Mouse (Mus musculus) megakaryocyte, adult 5-6 weeks (primary cell): Measurements from ENCODE around the gene Abcf1. TPM values are rescaled to one million over a fixed set of nuclear protein-coding genes. Genes with fewer than 3 reads are reported as not detected.
A peak's percentile ranks its signal among the peaks of the same experiment; 100 is the strongest.
"Not testable (repeated sequence)": the region's sequence is repeated elsewhere in the genome, so short reads cannot be mapped to it uniquely, and the experiment has no call there.

Experiments used
- ATAC-seq: 2 replicates; pipeline ENCODE4 v1.8.0; 2016; ENCODE audit warnings: mild to moderate bottlenecking, inconsistent platforms; ENCODE audit not compliant: poor library complexity, severe bottlenecking
- total RNA-seq, 2 experiments: library from RNA; stranded (forward) in 1 of 2; stranded (reverse) in 1 of 2; fragments of 153-499, 151-499 nt in 1 of 2; fragments of 221-1000, 200-1000 nt in 1 of 2; gene quantifications; 2 replicates each; pipeline versions ENCODE4 v1.2.3 to v1.2.4; 2015 to 2017

Abcf1 gene
- 31.8 and 32.7 TPM in 2 replicates for total RNA-seq (2015)
- 101 and 128 TPM in 2 replicates for total RNA-seq (2017)

DNA sequence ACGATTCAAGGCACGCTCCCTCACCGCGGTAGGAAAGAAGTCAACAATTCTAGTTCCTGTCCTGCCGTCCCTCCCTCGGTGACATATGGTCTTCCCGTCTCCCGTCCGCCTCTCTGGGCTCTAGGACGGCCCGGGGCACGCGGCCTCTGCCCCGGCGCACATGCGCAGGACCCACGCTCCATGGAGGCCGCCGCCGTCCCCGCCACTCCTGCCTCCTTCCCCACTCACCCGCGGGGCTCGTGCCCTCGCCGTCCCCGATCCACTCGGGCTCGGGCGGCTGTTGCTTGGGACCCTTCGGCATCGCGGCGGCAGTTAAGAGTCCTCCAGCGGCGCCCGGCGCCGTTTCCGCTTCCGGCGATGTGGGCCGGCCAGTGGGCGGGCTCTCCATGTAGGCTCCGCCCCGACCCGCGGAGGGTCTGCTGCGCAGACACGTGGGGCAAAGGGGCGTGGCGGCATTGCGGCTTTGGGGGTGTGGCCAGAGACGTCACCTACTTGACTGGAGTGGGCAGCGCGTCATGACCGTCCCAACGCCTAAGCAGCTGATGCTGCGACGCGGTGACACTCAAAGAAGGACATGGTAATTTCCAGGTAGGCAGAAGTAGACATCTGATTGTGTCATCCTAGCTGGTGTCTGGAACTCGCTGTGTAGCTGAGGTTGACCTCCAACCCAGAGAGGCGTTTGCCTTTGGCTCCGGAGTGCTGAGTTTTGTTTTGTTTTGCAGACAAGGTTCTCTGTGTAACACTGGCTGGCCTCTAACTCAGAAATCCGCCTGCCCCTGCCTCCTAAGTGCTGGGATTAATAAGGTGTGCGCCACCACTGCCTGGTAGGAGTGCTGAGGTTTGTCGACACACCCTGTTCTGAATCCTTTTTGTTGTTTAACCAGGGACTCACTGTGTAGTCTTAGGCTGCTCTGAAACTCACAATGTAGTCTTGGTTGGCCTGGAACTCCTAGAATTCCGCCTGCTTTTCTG, at the start of gene Abcf1:
Abcf1 (minus strand) TSS at position 344 of the 972 bp plus-strand sequence.
- peak; percentile 98 for ATAC-seq

DNA sequence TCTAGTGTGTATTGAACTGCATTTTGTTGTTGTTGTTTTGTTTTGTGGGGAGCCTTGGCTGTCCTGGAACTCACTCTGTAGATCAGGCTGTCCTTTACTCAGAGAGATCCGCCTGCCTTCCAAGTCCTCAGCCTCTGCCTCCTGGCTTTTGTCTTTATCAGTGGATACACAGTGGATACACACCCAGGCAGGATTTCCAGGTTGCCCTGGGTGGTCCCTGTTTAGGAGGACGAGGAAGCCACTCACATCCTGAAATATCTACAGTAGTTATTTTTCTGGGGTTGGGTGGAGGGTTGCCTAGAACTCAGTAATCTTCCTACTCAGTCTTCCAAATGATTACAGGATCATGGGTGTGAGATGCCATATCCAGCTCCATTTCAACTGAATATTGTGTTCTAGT, 49.4 kb upstream of the Abcf1 start:
- no peak for ATAC-seq

DNA sequence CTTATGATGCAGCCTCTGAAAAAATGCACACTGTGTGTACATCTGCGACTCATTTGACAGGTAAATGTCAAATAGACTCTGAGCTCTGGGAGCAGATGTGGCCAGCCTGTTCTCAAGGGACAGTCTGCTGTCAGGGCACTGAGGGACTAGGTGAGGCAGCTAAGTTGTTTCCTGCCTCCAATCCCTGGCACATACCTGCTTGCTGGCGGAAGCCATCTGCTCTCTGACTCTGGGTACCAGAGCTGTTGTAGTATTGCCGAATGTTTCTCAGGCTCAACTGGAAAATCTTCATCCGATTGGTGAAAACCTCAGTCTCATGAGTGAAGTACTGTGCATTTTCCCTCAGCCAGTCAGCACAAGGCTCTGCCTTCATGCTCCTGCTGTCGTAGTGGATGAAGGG, 47.5 kb upstream of the Abcf1 start:
- no peak for ATAC-seq

DNA sequence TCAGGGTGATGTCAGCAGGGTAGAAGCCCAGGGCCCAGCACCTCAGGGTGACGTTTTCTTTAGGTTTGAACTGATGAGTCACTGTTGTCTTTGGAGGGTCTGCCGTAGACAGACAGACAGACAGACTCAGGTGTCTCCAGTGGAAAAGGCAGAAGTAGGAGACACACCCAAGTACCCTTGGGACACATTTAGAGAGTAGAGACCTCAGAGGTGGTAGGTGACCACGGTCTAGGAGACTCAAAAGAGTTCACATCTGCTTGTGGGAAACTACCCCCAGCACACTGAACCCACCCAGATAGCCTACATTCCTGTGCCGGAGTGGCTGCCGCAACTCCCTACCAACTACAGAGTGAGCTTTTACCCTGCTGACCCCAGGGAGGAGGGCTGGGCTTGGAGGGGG, 45.4 kb upstream of the Abcf1 start:
- no peak for ATAC-seq

DNA sequence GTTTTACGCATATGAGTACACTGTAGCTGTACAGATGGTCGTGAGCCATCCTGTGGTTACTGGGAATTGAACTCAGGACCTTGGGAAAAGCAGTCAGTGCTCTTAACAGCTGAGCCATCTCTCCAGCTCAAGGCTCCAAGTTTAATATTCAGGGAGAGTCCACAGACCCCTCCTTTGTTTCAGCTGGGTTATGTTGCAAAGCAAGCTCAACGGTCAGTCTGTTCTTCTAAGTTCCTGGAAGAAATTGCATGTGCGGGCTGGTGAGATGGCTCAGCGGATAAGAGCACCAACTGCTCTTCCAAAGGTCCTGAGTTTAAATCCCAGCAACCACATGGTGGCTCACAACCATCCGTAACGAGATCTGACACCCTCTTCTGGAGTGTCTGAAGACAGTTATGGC, 34.8 kb upstream of the Abcf1 start:
- ATAC-seq, result not testable (repeated sequence)

DNA sequence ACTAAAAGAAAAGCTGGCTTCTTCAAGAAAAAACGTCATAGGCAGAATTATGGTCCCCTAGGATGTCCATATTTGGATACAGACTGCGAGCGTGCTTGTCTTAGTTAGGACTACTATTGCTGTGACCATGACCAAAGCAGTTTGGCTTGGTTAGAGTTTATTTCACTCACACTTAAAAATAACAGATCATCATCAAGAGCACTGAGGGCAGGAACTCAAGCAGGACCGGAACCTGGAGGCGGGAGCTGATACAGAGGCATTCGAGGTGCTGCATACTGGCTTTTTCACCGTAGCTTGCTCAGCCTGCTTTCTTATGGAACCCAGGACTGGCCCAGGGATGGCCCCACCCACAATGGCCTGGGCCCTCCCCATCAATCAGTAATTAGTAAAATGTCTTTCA, 33.8 kb upstream of the Abcf1 start:
- no peak for ATAC-seq

DNA sequence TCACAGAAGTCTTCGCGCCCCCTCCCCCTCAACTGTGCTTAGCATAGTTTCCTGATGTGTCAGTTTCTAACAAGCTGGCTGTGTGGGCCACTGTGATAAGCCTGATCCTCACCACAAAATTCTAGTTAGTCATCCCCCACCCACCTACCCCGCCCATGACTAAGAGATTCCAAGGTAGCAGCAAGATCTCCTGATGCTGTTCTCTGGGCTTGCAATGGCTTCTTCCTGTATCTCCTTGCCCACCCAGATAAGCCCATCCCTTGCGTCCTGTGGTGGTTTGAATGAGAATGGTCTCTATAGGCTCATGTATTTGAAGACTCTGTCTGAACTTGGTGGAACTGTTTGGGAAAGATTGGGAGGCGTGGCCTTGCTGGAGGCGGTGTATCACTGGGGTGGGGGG, 32.4 kb upstream of the Abcf1 start:
- no peak for ATAC-seq

DNA sequence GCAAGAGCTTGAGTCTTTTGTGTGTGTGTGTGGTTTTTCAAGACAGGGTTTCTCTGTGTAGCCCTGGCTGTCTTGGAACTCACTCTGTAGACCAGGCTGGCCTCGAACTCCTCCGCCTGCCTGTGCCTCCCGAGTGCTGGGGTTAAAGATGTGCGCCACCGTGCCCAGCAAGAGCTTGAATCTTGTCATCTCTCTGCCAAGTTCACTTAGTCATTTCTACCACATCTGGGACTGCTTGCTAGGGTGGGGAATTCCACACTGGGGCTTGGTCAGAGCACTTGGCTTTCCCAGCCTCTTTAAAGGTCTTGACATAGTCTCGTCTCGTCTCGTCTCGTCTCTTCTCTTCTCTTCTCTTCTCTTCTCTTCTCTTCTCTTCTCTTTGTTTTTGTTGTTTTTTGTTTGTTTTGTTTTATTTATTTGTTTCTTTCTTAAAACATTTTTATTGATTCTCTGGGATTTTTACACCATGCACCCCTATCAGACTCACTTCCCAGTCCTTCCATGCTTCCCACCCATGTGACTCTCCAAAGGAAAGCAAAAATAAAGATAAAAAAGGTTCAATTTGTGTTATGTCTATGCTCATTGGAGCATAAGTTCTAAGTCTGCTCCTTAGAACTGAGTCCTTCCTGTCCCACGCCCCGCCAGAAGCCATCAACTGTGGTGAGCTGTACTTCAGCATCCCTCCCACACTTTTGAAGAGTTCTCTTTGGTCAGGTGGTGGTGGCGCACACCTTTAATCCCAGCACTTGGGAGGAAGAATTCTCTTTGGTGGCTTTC, 31.7 kb upstream of the Abcf1 start:
- ATAC-seq, result no peak

DNA sequence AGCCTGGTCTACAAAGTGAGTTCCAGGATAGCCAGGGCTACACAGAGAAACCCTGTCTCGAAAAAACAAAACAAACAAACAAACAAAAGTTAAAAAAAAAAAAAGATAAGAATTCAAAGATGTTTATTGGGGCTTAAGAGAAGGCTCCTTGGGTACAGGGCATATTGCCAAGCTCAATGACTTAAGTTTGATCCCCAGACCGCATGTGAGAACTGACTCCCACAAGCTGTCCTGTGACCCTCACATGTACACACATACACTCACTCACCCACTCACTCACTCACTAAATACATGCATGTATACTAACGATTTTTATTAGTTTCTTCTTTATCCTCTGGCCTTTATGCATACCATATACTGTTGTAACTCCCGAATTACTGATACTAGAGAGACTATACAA, 30.8 kb upstream of the Abcf1 start:
- ATAC-seq, result no peak

DNA sequence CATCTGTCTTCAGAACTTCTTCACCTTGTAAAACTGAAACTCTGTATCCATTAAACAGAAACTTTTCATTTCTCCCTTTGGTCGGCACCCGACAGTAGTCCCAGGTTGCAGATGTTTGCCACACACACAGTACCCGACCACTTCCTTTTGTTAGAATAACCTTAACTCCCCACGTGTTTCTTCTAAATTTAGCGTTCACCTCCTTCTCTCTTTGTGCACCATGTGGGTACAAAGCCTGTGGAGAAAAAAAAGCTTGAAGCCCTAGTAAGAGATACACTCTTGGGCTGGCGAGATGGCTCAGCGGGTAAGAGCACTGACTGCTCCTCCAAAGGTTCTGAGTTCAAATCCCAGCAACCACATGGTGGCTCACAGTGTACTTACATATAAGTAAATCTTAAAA, 29.8 kb upstream of the Abcf1 start:
- peak; percentile 11; the same call in 1 of the 2 replicates for ATAC-seq

DNA sequence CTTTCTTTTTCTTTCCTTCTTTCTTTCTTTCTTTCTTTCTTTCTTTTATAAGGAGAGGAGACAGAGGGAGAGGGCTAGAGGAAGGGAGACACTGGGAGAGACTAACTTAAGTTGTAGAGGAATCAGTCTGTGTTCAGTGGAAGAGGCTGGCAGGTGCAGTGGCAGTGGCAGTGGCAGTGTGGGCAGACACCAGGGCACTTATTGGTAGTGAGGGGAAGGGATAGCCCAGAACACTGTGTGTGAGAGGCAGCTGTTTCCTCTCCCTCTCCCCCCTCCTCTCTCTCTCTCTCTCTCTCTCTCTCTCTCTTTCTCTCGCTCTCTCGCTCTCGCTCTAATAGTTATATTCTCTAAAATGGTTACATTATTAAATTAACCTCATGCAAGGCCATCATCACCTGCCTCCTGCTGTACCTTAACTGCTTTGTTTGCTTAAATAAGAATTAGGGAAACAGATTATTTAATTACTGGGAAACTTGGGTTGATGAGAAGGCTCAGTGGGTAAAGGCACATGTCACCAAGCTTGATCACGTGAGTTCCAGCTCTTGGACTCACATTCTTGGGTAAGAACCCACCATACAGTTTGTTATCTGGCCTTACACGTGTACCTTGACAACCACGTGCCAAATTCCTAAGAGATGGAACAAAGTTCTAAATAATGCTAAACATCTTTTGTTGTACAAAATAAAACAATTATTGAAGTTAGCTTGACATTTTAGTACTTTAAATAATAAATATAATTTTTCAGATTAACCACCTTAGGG, 29.2 kb upstream of the Abcf1 start:
- ATAC-seq, result no peak

DNA sequence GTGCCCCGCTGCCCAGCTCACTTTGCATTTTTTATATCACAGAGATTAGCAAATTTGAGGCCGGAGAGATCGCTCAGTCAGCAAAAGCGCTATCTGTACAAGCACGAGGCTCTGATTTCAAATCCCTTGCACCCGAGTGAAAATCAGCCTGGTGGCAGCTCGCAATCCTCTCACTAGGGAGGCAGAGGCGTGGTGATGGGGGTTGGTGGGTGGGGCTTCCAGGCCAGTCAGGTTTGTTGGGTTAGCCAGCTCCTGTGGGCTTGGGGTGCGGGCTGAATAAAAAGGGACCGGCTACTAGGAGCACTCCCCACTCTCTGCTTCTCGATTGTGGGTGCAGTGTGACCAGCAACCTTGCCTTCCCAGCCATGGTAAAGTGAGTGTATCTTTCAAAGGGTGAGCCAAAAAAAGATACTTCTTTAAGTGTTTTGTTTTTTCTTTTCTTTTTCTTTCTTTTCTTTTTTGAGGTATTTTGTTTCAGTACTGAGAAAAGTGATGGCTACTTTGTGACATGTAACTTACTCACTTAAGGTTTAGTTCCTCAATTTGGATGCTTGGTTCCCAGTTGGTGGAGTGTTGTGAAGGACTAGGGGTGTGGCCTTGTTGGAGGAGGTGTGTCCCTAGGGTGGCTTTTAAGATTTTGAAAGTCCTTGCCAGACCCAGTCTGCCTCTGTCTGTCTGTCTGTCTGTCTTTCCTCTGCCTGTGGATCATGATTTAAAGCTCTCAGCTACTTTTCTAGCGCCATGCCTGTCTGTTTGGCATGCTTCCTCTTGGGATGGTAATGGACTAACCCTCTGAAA, 28.4 kb upstream of the Abcf1 start:
- peak; percentile 48 for ATAC-seq

DNA sequence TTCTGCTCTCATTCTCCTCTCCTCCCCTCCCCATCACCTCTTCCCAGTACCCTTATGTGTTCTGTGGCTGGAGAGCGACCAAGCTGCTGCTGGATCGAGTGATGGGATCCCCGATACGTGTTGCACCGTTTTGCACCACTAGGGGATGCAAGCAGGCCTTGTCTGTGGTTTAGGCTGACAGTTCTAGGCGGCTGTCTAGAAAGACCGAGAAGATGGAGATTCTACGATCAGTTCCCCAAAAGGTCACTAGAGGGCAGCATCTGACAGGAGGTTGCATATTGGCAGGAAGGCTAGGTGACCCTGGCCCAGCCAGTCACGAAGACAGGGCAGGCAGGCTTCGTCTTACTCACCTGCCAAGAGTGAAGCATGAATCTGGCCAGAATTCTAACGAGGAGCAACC, 27.4 kb upstream of the Abcf1 start:
- peak; percentile 72 for ATAC-seq

DNA sequence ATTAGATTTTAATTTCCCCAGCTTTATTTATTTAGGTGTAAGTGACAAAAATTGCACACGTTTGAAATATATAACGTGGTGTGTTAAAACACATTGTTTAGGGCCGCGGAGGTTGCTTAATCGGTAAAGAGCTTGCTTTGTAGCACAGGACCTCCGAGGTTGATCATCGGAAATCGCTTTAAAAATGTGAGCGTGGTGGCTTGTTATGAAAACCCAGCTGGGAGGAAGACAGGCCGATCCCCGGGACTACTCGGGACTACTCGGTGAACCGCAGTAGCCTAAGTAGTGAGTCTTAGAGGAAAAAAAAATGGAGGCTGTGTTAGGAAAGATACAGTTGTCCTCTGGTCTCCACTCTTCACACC, 25.3 kb upstream of the Abcf1 start:
- ATAC-seq, result no peak

DNA sequence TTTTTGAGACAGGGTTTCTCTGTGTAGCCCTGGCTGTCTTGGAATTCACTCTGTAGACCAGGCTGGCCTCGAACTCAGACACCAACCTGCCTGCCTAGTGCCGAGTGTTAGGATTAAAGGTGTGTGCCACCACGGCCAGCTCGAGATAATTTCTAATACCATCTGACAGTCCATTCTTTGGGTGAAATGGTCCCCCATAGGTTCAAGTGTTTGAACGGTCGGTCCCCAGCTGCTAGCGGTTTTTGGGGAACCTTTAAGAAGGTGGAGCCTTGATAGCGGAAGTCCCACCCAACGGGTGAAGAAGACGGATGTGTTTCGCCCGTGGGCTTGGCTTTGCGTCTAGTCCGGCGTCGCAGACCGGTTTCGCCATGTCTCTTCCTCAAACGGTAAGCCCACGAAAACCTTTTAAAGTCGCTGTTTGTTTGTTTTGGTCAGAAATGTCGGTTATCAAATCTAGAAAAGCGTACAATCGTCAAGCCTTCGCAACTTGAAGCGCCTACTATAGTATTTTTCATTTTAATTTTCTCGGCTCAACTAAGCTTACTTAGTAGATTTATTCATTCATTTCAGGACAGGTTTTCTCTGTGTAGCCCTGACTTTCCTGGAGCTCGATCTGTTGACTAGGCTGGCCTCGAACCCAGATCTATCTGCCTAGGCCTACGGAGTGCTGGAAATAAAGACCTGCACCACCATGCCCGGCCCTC, 24.8 kb upstream of the Abcf1 start:
- peak; percentile 71 for ATAC-seq

DNA sequence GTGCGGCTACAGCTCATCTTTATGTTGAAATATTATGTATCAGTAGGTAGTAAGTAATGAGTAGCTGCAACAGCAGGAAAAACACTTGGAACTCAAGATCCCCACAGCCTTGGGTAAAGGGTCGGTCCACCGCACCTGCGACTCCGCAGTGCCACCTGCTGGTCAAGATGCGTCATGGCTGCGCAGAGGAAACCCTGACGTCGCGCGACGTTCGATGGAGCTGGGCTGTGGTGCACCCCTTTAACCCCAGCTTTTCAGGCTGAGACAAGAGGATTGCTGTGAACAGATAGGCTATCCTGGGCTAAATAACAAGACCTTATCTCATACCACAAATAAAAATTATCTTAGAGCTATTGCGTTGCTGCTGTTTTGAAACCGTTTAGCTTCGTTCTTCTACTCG, 24.1 kb upstream of the Abcf1 start:
- peak; percentile 66 for ATAC-seq

DNA sequence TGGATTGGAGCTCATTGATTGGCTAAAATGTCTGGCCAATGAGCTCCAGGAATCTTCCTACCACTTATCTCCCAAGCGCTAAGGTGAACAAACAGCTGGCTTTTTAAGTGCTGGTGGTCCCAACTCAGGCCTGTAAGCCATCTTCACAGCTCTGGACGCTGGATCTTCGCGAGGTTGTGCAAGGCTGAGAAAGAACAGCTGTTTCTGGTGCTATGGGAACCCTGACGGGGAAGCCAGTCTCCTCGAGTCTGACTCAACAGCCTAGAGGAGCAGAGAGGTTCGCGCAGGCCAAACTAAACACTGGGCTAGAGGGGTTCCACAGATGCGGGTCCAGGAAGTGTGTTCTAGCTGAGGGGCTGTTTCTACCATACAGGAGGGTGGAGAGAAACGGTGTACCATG, 22.2 kb upstream of the Abcf1 start:
- ATAC-seq, result no peak

DNA sequence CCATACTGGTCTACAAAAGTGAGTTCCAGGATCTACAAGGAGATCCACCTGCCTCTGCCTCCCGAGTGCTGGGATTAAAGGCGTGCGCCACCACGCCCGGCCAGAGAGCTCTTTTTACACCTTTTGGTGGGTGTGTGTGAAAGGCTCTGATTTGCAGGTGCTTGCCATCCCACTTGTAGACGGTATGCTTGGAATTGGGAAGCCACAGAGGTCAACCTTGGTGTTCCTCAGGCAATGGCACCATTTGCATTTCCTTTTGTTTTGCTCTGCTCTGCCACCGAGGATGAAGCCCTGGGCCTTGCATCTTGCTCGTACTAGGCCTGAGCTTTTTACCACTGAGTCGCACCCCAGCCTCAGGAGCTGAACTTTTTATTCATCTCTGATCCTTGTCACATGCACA, 12.2 kb upstream of the Abcf1 start:
- ATAC-seq, result no peak

DNA sequence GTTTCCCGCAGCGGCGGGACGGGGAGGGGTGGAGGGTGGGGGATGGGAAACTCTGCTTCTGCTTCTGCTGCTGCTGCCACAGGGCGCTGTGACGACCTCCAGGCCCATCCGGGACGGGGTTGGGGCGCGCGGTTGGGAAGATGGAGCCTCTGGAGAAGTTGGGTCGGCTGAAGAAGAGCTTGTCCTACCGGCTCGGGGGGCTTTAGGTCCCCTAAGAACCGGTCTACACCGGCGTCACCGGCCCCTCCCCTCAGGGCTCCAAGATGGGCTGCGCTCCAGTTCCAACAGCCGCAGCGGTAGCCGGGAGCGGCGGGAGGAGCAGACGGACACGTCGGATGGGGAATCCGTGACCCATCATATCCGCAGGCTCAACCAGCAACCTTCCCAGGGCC, 10.8 kb upstream of the Abcf1 start:
- ATAC-seq, result peak; percentile 4
